Comparison of ENCODE assay signal across 8 mouse cellular contexts in genomic region chr6:35254136-35254904, GRCm38 (mm10). TPM values are rescaled to one million over a fixed set of nuclear protein-coding genes. Genes with fewer than 3 reads are reported as not detected.
DNase-seq lines count a peak whose midpoint lies in the region; ATAC-seq and TF ChIP-seq lines count a peak whose summit lies in the region.

No protein-coding gene starts in this region.

- ATAC-seq in kidney, embryonic 16.5 days (ENCODE audit: low FRiP score, low TSS enrichment), result no peak
- no peak for ATAC-seq in limb, embryonic 12.5 days (ENCODE audit: insufficient number of reproducible peaks, insufficient read depth, low FRiP score, low TSS enrichment, low read depth)
- peak; percentile 36; the same call in 1 of the 2 replicates for ATAC-seq in neutrophil, adult 5-6 weeks (ENCODE audit: extremely low read depth, insufficient number of reproducible peaks, low FRiP score, poor library complexity, severe bottlenecking)
- ATAC-seq in CD4-positive, CD25-positive, alpha-beta regulatory T cell, adult 4 months, result no peak

- no peaks in the 10 kb centered on the region for H3K27me3 ChIP-seq in kidney, embryonic 16.5 days (ENCODE audit: insufficient read depth, low read length)
- no peaks in the 10 kb centered on the region for H3K27me3 ChIP-seq in limb, embryonic 12.5 days

- DNase-seq in kidney, postnatal 25 days, result no peak
- no peak for DNase-seq in gastrocnemius, adult 18-20 months (ENCODE audit: low spot score)
- DNase-seq in gastrocnemius, postnatal 4 days (ENCODE audit: low spot score in 2 of 2), result no peak

- H3K27ac ChIP-seq in kidney, embryonic 16.5 days (ENCODE audit: low read length), result no peak overlapping the region
- H3K27ac ChIP-seq in embryonic fibroblast, embryonic 13.5 days (ENCODE audit: insufficient read depth, low read length), result no peak overlapping the region
- no peak overlapping the region for H3K27ac ChIP-seq in limb, embryonic 12.5 days

- WGBS in kidney, embryonic 16.5 days, result 47% methylated on average over 9 of the region's 9 CpGs
- WGBS in limb, embryonic 12.5 days, result 55% methylated on average over 9 of the region's 9 CpGs

- peaks cover 43% of the 10 kb centered on the region for H3K4me1 ChIP-seq in kidney, embryonic 16.5 days (ENCODE audit: insufficient read depth, low read length)
- peaks cover 12% of the 10 kb centered on the region for H3K4me1 ChIP-seq in embryonic fibroblast, embryonic 13.5 days (ENCODE audit: control insufficient read depth, insufficient read depth, low read length)
- H3K4me1 ChIP-seq in limb, embryonic 12.5 days (replicated peaks), result peaks cover 31% of the 10 kb centered on the region

- peak overlapping the region; percentile 79 for H3K9ac ChIP-seq in kidney, embryonic 16.5 days (replicated peaks; ENCODE audit: low read length)
- H3K9ac ChIP-seq in limb, embryonic 12.5 days (replicated peaks), result peak overlapping the region; percentile 48; the same call in 1 of the 2 replicates

- H3K4me3 ChIP-seq in kidney, embryonic 16.5 days (ENCODE audit: low read length), result peak overlapping the region; percentile 86
- peak overlapping the region; percentile 83 for H3K4me3 ChIP-seq in embryonic fibroblast, embryonic 13.5 days (ENCODE audit: insufficient read depth, low read length)
- H3K4me3 ChIP-seq in limb, embryonic 12.5 days (replicated peaks), result peak overlapping the region; percentile 76

- no peaks in the 10 kb centered on the region for H3K36me3 ChIP-seq in kidney, embryonic 16.5 days (ENCODE audit: insufficient read depth, low read length)
- no peaks in the 10 kb centered on the region for H3K36me3 ChIP-seq in limb, embryonic 12.5 days

- no peak for TF ChIP-seq POLR2A in embryonic fibroblast, embryonic 13.5 days (IDR thresholded peaks at IDR 0.05; ENCODE audit: low read depth, low read length)

- peak overlapping the region; percentile 83 for H3K4me2 ChIP-seq in kidney, embryonic 16.5 days (replicated peaks; ENCODE audit: low read depth, low read length)
- peak overlapping the region; percentile 77 for H3K4me2 ChIP-seq in limb, embryonic 12.5 days

- H3K9me3 ChIP-seq in kidney, embryonic 16.5 days (ENCODE audit: low read length), result no peaks in the 10 kb centered on the region
- no peaks in the 10 kb centered on the region for H3K9me3 ChIP-seq in limb, embryonic 12.5 days

- TF ChIP-seq CTCF in embryonic fibroblast, embryonic 13.5 days (IDR thresholded peaks at IDR 0.05; ENCODE audit: borderline replicate concordance, insufficient read depth, low read length), result no peak

RNA-seq across cellular contexts. Expression of gene Slc13a4, which starts 53.6 kb away (rescaled TPM):
- polyA plus RNA-seq in kidney, embryonic 16.5 days (2015; fragmentation: Nextera tagmentation; extraction: Ambion mirVana), result 0.23 and 0.41 TPM in 2 replicates
- not detected in 2 replicates for polyA plus RNA-seq in embryonic fibroblast, embryonic 13.5 days (2011; ENCODE audit: insufficient read length, low read depth, missing spikeins)
- polyA plus RNA-seq in limb, embryonic 12.5 days (2016; fragmentation: Nextera tagmentation; extraction: Ambion mirVana), result 0.14 and 0.21 TPM in 2 replicates
- 0.25 TPM in 1 of 2 replicates, not detected in the other for total RNA-seq in neutrophil, adult 5-6 weeks (2017)
- polyA plus RNA-seq in CD4-positive, CD25-positive, alpha-beta regulatory T cell, adult 4 months (2017; shearing (Covaris generic)), result under 1 TPM in 1 of 2 experiments, not detected in 1; 0.15 TPM
- under 1 TPM; 0.14 to 0.17 TPM for total RNA-seq in gastrocnemius, adult 18-20 months (2021)
- total RNA-seq in gastrocnemius, postnatal 4 days (2021), result under 1 TPM; 0.15 to 0.39 TPM
